In the genomic region with DNA sequence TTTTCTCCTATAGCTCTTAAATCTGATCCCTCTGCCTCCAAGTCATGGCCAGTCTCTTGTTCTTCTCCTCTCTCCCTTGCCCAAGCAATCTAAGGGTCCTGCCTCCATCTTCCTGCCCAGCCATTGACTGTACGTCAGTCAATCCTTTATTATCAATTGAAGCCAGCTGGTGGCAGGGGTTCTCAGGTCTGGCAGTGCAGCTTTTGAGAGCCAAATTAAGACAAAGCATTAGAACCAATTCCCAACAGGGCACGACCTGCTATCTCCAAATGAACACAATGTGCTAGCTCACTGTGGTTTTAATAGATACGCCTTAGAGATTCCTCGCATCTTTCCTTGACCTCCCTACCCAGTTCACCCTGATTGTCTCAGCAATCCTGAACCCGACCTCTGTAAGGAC, we compare ENCODE assay signal across 26 mouse cellular contexts.
A peak's percentile ranks its signal among the peaks of the same experiment; 100 is the strongest.
DNase-seq lines count a peak whose midpoint lies in the region; ATAC-seq and TF ChIP-seq lines count a peak whose summit lies in the region.
"Had no signal": no experiment of that assay in that cellular context is flagged by ENCODE, and none has a peak within 500 bp of the region (broad histone marks: within the 10 kb centered on the region; RNA-seq: fewer than 3 reads in every experiment).

No protein-coding gene starts in this region.

- no peaks in the 10 kb centered on the region for H3K27me3 ChIP-seq in liver, embryonic 14.5 days (ENCODE audit: control insufficient read depth, insufficient read depth, low read length)
- no peaks in the 10 kb centered on the region for H3K27me3 ChIP-seq in liver, embryonic 11.5 days (replicated peaks; ENCODE audit: control insufficient read depth, insufficient read depth, low read length)
- H3K27me3 ChIP-seq: embryonic facial prominence, embryonic 15.5 days; forebrain, embryonic 13.5 days; heart, embryonic 15.5 days; intestine, embryonic 15.5 days; midbrain, embryonic 12.5 days; neural tube, embryonic 12.5 days had no signal

- no peak for TF ChIP-seq EP300 in liver, embryonic 14.5 days (IDR thresholded peaks at IDR 0.05; ENCODE audit: low read depth)

- no peak overlapping the region for H3K27ac ChIP-seq in liver, embryonic 14.5 days
- H3K27ac ChIP-seq in liver, embryonic 11.5 days (ENCODE audit: low read depth, low read length): no peak overlapping the region
- peak overlapping the region; percentile 97 for H3K27ac ChIP-seq in bone marrow macrophage, adult 2 months (ENCODE audit: insufficient read depth, low read depth, low read length)
- H3K27ac ChIP-seq: embryonic facial prominence, embryonic 10.5 days; embryonic facial prominence, embryonic 15.5 days; forebrain, embryonic 13.5 days; heart, embryonic 10.5 days; heart, embryonic 15.5 days; intestine, embryonic 15.5 days; midbrain, embryonic 12.5 days; neural tube, embryonic 12.5 days had no signal

- no peak for TF ChIP-seq POLR2A in bone marrow macrophage, adult 2 months (IDR thresholded peaks at IDR 0.05; ENCODE audit: borderline replicate concordance, low read depth, low read length)

- H3K4me2 ChIP-seq in liver, embryonic 14.5 days (ENCODE audit: low read depth): no peak overlapping the region
- H3K4me2 ChIP-seq in liver, embryonic 11.5 days: no peak overlapping the region
- H3K4me2 ChIP-seq: embryonic facial prominence, embryonic 15.5 days; forebrain, embryonic 13.5 days; heart, embryonic 15.5 days; intestine, embryonic 15.5 days; lung, embryonic 14.5 days; midbrain, embryonic 12.5 days; neural tube, embryonic 12.5 days had no signal

- no peaks in the 10 kb centered on the region for H3K36me3 ChIP-seq in liver, embryonic 14.5 days (replicated peaks; ENCODE audit: control insufficient read depth, insufficient read depth, low read depth)
- H3K36me3 ChIP-seq in liver, embryonic 11.5 days (ENCODE audit: control insufficient read depth, insufficient read depth, low read length): no peaks in the 10 kb centered on the region
- H3K36me3 ChIP-seq: embryonic facial prominence, embryonic 10.5 days; embryonic facial prominence, embryonic 15.5 days; G1E; heart, embryonic 10.5 days; heart, embryonic 15.5 days; intestine, embryonic 15.5 days; midbrain, embryonic 12.5 days; neural tube, embryonic 12.5 days had no signal

- H3K4me3 ChIP-seq in liver, embryonic 14.5 days (ENCODE audit: insufficient read depth in 1 of 2, low read depth in 2 of 2, low read length in 2 of 2): no peak overlapping the region
- no peak overlapping the region for H3K4me3 ChIP-seq in liver, embryonic 11.5 days (ENCODE audit: low read depth, low read length)
- no peak overlapping the region for H3K4me3 ChIP-seq in bone marrow macrophage, adult 2 months (ENCODE audit: insufficient read depth, low read length)
- H3K4me3 ChIP-seq: embryonic facial prominence, embryonic 10.5 days; embryonic facial prominence, embryonic 15.5 days; forebrain, embryonic 13.5 days; heart, embryonic 10.5 days; heart, embryonic 15.5 days; intestine, embryonic 15.5 days; midbrain, embryonic 12.5 days; myocyte; neural tube, embryonic 12.5 days had no signal

- no peak overlapping the region for H3K9ac ChIP-seq in liver, embryonic 14.5 days (replicated peaks)
- H3K9ac ChIP-seq in liver, embryonic 11.5 days (ENCODE audit: low read depth, low read length): no peak overlapping the region
- H3K9ac ChIP-seq: embryonic facial prominence, embryonic 15.5 days; forebrain, embryonic 13.5 days; heart, embryonic 15.5 days; intestine, embryonic 15.5 days; lung, embryonic 14.5 days; midbrain, embryonic 12.5 days; neural tube, embryonic 12.5 days had no signal

- peaks cover 0 to 10% of the 10 kb centered on the region in 2 experiments; a peak in 3 of 4 replicates for H3K4me1 ChIP-seq in liver, embryonic 14.5 days (replicated peaks; ENCODE audit: control insufficient read depth in 2 of 2, insufficient read depth in 2 of 2, low read length in 1 of 2)
- H3K4me1 ChIP-seq in liver, embryonic 11.5 days (replicated peaks; ENCODE audit: control insufficient read depth, insufficient read depth, low read length): peaks cover 6% of the 10 kb centered on the region
- peaks cover 75% of the 10 kb centered on the region for H3K4me1 ChIP-seq in bone marrow macrophage, adult 2 months (ENCODE audit: control insufficient read depth, insufficient read depth, low read length)
- H3K4me1 ChIP-seq: intestine, embryonic 15.5 days; midbrain, embryonic 12.5 days; neural tube, embryonic 12.5 days had no signal

- TF ChIP-seq CTCF in liver, embryonic 14.5 days (IDR thresholded peaks at IDR 0.05; ENCODE audit: low read depth): no peak
- no peak for TF ChIP-seq CTCF in bone marrow macrophage, adult 2 months (IDR thresholded peaks at IDR 0.05; ENCODE audit: low read depth, low read length)

- DNase-seq in liver, embryonic 14.5 days (ENCODE audit: low read depth in 3 of 3, low spot score in 3 of 3): no peak
- no peak for DNase-seq in liver, embryonic 11.5 days (ENCODE audit: low spot score)
- peak; percentile 27 for DNase-seq in R1 (ENCODE audit: low read depth, low spot score)
- no peak for DNase-seq in urinary bladder, postnatal 4 days (ENCODE audit: low spot score in 2 of 2)
- no peak for DNase-seq in kidney, postnatal 10 days
- DNase-seq: adrenal gland, postnatal 14 days; gastrocnemius, postnatal 25 days; kidney, adult 8-10 months; kidney, postnatal 25 days; lung, embryonic 14.5 days; lung, postnatal 14 days; right cerebral cortex, adult 18-20 months; thymus, postnatal 36 days had no signal

- H3K9me3 ChIP-seq in liver, embryonic 14.5 days (ENCODE audit: control insufficient read depth, low read length): no peaks in the 10 kb centered on the region
- no peaks in the 10 kb centered on the region for H3K9me3 ChIP-seq in liver, embryonic 11.5 days (ENCODE audit: control insufficient read depth, low read length)
- H3K9me3 ChIP-seq: embryonic facial prominence, embryonic 10.5 days; embryonic facial prominence, embryonic 15.5 days; forebrain, embryonic 13.5 days; G1E; heart, embryonic 10.5 days; heart, embryonic 15.5 days; intestine, embryonic 15.5 days; midbrain, embryonic 12.5 days; neural tube, embryonic 12.5 days had no signal

- 0 out of 2 replicates have a peak, but pooled peaks have one; percentile 11 for ATAC-seq in liver, embryonic 14.5 days (ENCODE audit: insufficient read depth)
- ATAC-seq in liver, embryonic 11.5 days (replicated peaks; ENCODE audit: low FRiP score): no peak
- ATAC-seq in megakaryocyte-erythroid progenitor cell, adult 5-6 weeks (replicated peaks; ENCODE audit: low FRiP score, low TSS enrichment, poor library complexity, severe bottlenecking): peak; percentile 72
- ATAC-seq: forebrain, embryonic 13.5 days; hindbrain, embryonic 16.5 days; intestine, embryonic 15.5 days had no signal

- 18% methylated on average over 5 of the region's 5 CpGs for WGBS in liver, embryonic 14.5 days (ENCODE audit: insufficient replicate concordance)
- 50% methylated on average over 5 of the region's 5 CpGs for WGBS in liver, embryonic 11.5 days
